Mouse (Mus musculus): ENCODE measurements at regions not wholly inside any gene's neighbourhood (a gene's known extent, or its start where the extent isn't known, plus 50 kb on each side); places are given as distances from the start of the nearest gene placed in this dataset.

DNA sequence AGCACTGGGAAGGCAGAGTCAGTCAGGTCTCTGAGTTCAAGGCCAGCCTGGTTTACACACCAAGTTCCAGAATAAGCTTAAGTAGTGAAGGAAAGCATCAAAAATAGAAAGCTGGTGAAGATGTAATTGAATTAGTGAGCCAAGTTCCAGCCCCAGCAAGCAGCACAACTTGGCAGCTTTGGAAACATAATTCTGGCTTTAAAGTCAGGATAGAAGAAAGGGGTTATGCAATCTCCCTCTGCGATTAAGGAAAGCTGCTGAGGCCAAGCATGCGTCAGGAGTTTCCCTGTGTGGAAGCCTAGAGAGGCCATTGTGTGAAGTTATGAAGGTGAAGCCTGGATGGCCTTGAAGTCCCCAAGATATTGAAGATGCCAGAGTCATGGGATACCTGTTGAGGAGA is 269.3 kb upstream of the Eif4g2 start:
- Histone ChIP-seq H3K4me1 (ENCODE audit: control insufficient read depth, insufficient read depth, low read length) (no peaks in the 10 kb centered on the region), H3K4me3 (ENCODE audit: insufficient read depth, low read length) (no peak overlapping the region), H3K27ac (ENCODE audit: insufficient read depth, low read depth, low read length) (no peak overlapping the region)
- no peak for TF ChIP-seq POLR2A (IDR thresholded peaks at IDR 0.05; ENCODE audit: borderline replicate concordance, low read depth, low read length)
- TF ChIP-seq CTCF (IDR thresholded peaks at IDR 0.05; ENCODE audit: low read depth, low read length) = no peak

- H3K4me3 ChIP-seq (ENCODE audit: insufficient read depth, low read length) = no peak overlapping the region
- H3K4me1 ChIP-seq (ENCODE audit: control insufficient read depth, insufficient read depth, low read length) = no peaks in the 10 kb centered on the region
- no peak for TF ChIP-seq POLR2A (IDR thresholded peaks at IDR 0.05; ENCODE audit: borderline replicate concordance, low read depth, low read length)
- no peak for TF ChIP-seq CTCF (IDR thresholded peaks at IDR 0.05; ENCODE audit: low read depth, low read length)
- H3K27ac ChIP-seq (ENCODE audit: insufficient read depth, low read depth, low read length) = no peak overlapping the region
Measured at GRCm38 (mm10) chr7:111345117-111345516, 262.3 kb upstream of the Eif4g2 start.

DNA sequence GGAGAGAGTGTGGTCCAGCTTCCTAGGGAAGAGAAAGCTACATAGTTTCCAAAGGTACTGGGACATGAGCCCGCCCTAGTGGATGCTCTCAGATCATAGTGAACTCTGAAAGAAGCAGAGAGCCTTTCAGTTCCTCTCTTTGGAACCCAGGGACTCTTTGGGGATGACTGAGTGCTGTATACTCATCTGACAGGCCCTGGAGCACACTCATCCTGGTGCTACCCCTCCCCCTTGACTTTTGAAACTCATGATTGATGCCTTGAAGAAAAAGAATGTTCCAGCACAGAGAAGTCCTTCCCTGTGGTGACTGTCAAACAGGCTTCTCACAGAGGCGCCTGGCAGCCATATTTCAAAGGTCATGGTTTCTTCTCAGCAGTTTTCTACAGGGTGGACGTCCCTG is 254.2 kb upstream of the Eif4g2 start:
- no peak for TF ChIP-seq CTCF (IDR thresholded peaks at IDR 0.05; ENCODE audit: low read depth, low read length)
- no peak for TF ChIP-seq POLR2A (IDR thresholded peaks at IDR 0.05; ENCODE audit: borderline replicate concordance, low read depth, low read length)
- no peaks in the 10 kb centered on the region for H3K4me1 ChIP-seq (ENCODE audit: control insufficient read depth, insufficient read depth, low read length)
- H3K27ac ChIP-seq (ENCODE audit: insufficient read depth, low read depth, low read length) = no peak overlapping the region
- H3K4me3 ChIP-seq (ENCODE audit: insufficient read depth, low read length) = no peak overlapping the region

DNA sequence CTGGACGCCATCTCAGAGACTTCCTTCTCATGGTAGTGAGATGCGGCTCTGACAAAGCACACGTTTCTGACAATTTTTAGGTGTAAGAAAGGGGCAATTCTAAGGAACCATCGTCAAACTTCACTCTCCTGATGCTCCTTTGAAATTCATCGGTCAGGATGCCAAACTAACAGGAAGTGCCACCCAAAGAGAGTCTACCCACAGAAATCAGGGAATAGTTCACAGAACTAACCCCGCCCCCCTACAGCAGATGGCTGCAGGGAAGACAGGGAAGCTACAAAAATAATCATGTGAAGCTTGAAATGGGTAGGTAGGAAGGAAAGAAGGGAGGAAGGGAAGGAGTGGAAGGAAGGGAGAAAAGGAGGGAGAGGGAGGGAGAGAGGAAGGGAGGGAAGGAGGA is 240.1 kb upstream of the Eif4g2 start:
- TF ChIP-seq POLR2A (IDR thresholded peaks at IDR 0.05; ENCODE audit: borderline replicate concordance, low read depth, low read length) = no peak
- TF ChIP-seq CTCF (IDR thresholded peaks at IDR 0.05; ENCODE audit: low read depth, low read length) = no peak
- H3K4me1 ChIP-seq (ENCODE audit: control insufficient read depth, insufficient read depth, low read length) = no peaks in the 10 kb centered on the region
- no peak overlapping the region for H3K27ac ChIP-seq (ENCODE audit: insufficient read depth, low read depth, low read length)
- no peak overlapping the region for H3K4me3 ChIP-seq (ENCODE audit: insufficient read depth, low read length)

- Histone ChIP-seq H3K27ac (ENCODE audit: insufficient read depth, low read depth, low read length) (no peak overlapping the region), H3K4me3 (ENCODE audit: insufficient read depth, low read length) (no peak overlapping the region), H3K4me1 (ENCODE audit: control insufficient read depth, insufficient read depth, low read length) (no peaks in the 10 kb centered on the region)
- TF ChIP-seq POLR2A (IDR thresholded peaks at IDR 0.05; ENCODE audit: borderline replicate concordance, low read depth, low read length) = no peak
- TF ChIP-seq CTCF (IDR thresholded peaks at IDR 0.05; ENCODE audit: low read depth, low read length) = no peak
Measured at GRCm38 (mm10) chr7:111319917-111320316, 237.1 kb upstream of the Eif4g2 start.

GRCm38 (mm10) chr7:111316479-111316990 is 233.7 kb upstream of the Eif4g2 start:
- H3K4me3 ChIP-seq (ENCODE audit: insufficient read depth, low read length) = no peak overlapping the region
- H3K27ac ChIP-seq (ENCODE audit: insufficient read depth, low read depth, low read length) = no peak overlapping the region
- TF ChIP-seq CTCF (IDR thresholded peaks at IDR 0.05; ENCODE audit: low read depth, low read length) = no peak
- no peak for TF ChIP-seq POLR2A (IDR thresholded peaks at IDR 0.05; ENCODE audit: borderline replicate concordance, low read depth, low read length)
- H3K4me1 ChIP-seq (ENCODE audit: control insufficient read depth, insufficient read depth, low read length) = no peaks in the 10 kb centered on the region

- Histone ChIP-seq H3K27ac (ENCODE audit: insufficient read depth, low read depth, low read length) (no peak overlapping the region), H3K4me3 (ENCODE audit: insufficient read depth, low read length) (no peak overlapping the region), H3K4me1 (ENCODE audit: control insufficient read depth, insufficient read depth, low read length) (no peaks in the 10 kb centered on the region)
- no peak for TF ChIP-seq POLR2A (IDR thresholded peaks at IDR 0.05; ENCODE audit: borderline replicate concordance, low read depth, low read length)
- no peak for TF ChIP-seq CTCF (IDR thresholded peaks at IDR 0.05; ENCODE audit: low read depth, low read length)
Measured at GRCm38 (mm10) chr7:111313921-111314320, 231.1 kb upstream of the Eif4g2 start.

DNA sequence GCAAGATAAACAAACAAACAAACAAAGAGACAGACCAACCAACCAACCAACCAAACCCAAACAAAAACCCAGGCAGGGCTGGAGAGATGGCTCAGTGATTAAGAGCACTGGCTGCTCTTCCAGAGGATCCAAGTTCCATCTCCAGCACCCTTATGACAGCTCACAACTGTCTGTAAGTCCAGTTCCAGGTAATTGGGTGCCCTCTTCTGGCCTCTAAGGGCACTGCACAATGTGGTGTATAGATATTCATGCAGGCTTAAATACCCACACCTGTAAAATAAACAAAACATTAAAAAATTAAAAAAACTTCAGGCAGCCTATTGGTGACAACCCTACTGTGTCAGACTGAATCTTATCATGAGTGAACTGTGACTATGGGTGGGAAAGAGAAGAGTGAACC is 222.4 kb upstream of the Eif4g2 start:
- no peak overlapping the region for H3K27ac ChIP-seq (ENCODE audit: insufficient read depth, low read depth, low read length)
- TF ChIP-seq CTCF (IDR thresholded peaks at IDR 0.05; ENCODE audit: low read depth, low read length) (peak; percentile 32; the same call in 1 of the 2 replicates), POLR2A (IDR thresholded peaks at IDR 0.05; ENCODE audit: borderline replicate concordance, low read depth, low read length) (no peak)
- H3K4me1 ChIP-seq (ENCODE audit: control insufficient read depth, insufficient read depth, low read length) = no peaks in the 10 kb centered on the region
- H3K4me3 ChIP-seq (ENCODE audit: insufficient read depth, low read length) = no peak overlapping the region

GRCm38 (mm10) chr7:111301791-111302488 is 219.1 kb upstream of the Eif4g2 start:
- H3K27ac ChIP-seq (ENCODE audit: insufficient read depth, low read depth, low read length) = no peak overlapping the region
- H3K4me1 ChIP-seq (ENCODE audit: control insufficient read depth, insufficient read depth, low read length) = no peaks in the 10 kb centered on the region
- no peak for TF ChIP-seq POLR2A (IDR thresholded peaks at IDR 0.05; ENCODE audit: borderline replicate concordance, low read depth, low read length)
- TF ChIP-seq CTCF (IDR thresholded peaks at IDR 0.05; ENCODE audit: low read depth, low read length) = no peak
- H3K4me3 ChIP-seq (ENCODE audit: insufficient read depth, low read length) = no peak overlapping the region

DNA sequence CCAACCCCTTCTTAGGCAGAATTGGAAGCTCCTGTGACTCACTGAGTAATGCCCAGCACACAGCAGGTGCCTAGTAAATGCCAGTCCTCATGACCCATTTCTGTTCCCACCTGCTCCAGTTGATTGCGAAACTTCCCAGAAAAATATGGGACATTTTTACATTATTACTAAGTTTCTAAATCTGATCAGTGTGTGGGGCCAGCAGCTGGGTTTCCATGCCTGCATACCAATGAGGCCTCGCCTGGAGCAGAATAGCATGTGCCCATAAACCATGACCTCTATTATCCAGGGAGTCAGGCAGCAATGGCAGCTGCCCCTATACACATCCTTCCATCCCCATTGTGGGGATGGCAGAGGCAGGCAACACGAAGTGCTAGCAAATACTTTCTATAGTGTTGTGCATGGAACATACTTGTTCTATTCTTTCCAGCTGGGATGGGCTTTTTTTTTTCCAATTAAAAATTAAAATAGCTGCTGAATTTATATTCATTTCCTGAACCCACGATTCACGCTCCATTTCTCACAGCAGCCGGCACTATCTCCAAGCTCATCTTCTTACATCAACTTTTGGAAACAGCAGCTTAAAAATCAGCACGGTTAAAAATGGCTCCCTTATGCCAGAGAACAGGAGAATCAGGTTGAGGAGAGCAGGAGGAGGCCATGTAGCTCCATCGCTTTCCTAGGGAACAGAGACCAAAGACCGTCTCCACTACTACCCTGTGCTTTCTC is 214.5 kb upstream of the Eif4g2 start:
- Histone ChIP-seq H3K4me3 (ENCODE audit: insufficient read depth, low read length) (no peak overlapping the region), H3K27ac (ENCODE audit: insufficient read depth, low read depth, low read length) (no peak overlapping the region), H3K4me1 (ENCODE audit: control insufficient read depth, insufficient read depth, low read length) (no peaks in the 10 kb centered on the region)
- no peak for TF ChIP-seq CTCF (IDR thresholded peaks at IDR 0.05; ENCODE audit: low read depth, low read length)
- TF ChIP-seq POLR2A (IDR thresholded peaks at IDR 0.05; ENCODE audit: borderline replicate concordance, low read depth, low read length) = no peak
